Mouse (Mus musculus) erythroblast, embryonic 14.5 days (primary cell): ENCODE results near the gene Mslnl. TPM values are rescaled to one million over a fixed set of nuclear protein-coding genes. Genes with fewer than 3 reads are reported as not detected.

ENCODE experiments used
- H3K27me3 ChIP-seq: 2 replicates; pipeline ENCODE4 v1.6.1; 2012; ENCODE audit warnings: inconsistent platforms; ENCODE audit not compliant: control insufficient read depth
- H3K36me3 ChIP-seq: 2 replicates; pipeline ENCODE4 v1.6.1; 2012; ENCODE audit warnings: mild to moderate bottlenecking, inconsistent platforms; ENCODE audit not compliant: control insufficient read depth
- H3K4me1 ChIP-seq: 2 replicates; pipeline ENCODE4 v1.6.1; 2012; ENCODE audit warnings: inconsistent platforms; ENCODE audit not compliant: control insufficient read depth
- H3K4me3 ChIP-seq: replicated peaks from 2 replicates; pipeline ENCODE3; 2012; ENCODE audit warnings: moderate library complexity, mild to moderate bottlenecking, inconsistent platforms
- H3K9me3 ChIP-seq: 2 replicates; pipeline ENCODE4 v1.6.1; 2012; ENCODE audit warnings: low read length, inconsistent platforms, mixed read lengths; ENCODE audit not compliant: control insufficient read depth
- GATA1 ChIP-seq: IDR thresholded peaks from 2 replicates; pipeline ENCODE4 v1.6.1; 2012; ENCODE audit warnings: low read length, inconsistent platforms, mixed read lengths
- TAL1 ChIP-seq: IDR thresholded peaks from 3 replicates; pipeline ENCODE4 v1.6.1; 2012; ENCODE audit warnings: low read length, inconsistent platforms, mixed read lengths
- polyA plus RNA-seq: library from polyadenylated mRNA; stranded (reverse); fragments of >175 nt; gene quantifications from 2 replicates; pipeline ENCODE4 v1.2.3, GENCODE M21; 2012

The Mslnl gene
- not detected in 2 replicates for polyA plus RNA-seq

- H3K9me3 ChIP-seq, result no peaks in the 10 kb centered on the region
- no peaks in the 10 kb centered on the region for H3K27me3 ChIP-seq
- no peak for TF ChIP-seq TAL1
- TF ChIP-seq GATA1, result no peak
- no peak within 1 kb of the TSS for H3K4me3 ChIP-seq
- H3K4me1 ChIP-seq, result no peaks in the 10 kb centered on the region
- peaks cover 6% of the 10 kb centered on the region for H3K36me3 ChIP-seq
These were observed at the start of gene Mslnl for GRCm38 (mm10) chr17:25735745-25736144. Gene Mslnl (plus strand): TSS chr17:25736042.

- Histone ChIP-seq H3K4me1 (no peaks in the 10 kb centered on the region), H3K27me3 (peaks cover 9% of the 10 kb centered on the region), H3K4me3 (no peak overlapping the region), H3K36me3 (no peaks in the 10 kb centered on the region), H3K9me3 (no peaks in the 10 kb centered on the region)
- TF ChIP-seq GATA1 (no peak), TAL1 (no peak)
These were observed 49.5 kb upstream of the Mslnl start for GRCm38 (mm10) chr17:25686323-25686722.

- no peaks in the 10 kb centered on the region for H3K36me3 ChIP-seq
- no peaks in the 10 kb centered on the region for H3K9me3 ChIP-seq
- peaks cover 9% of the 10 kb centered on the region for H3K27me3 ChIP-seq
- TF ChIP-seq GATA1 (no peak), TAL1 (no peak)
- no peak overlapping the region for H3K4me3 ChIP-seq
- H3K4me1 ChIP-seq, result no peaks in the 10 kb centered on the region
These were observed 46.9 kb upstream of the Mslnl start for GRCm38 (mm10) chr17:25688922-25689321.

GRCm38 (mm10) chr17:25696263-25696662 is 39.6 kb upstream of the Mslnl start:
- Histone ChIP-seq H3K9me3 (peaks cover 2% of the 10 kb centered on the region; the same call in 1 of the 2 replicates), H3K4me1 (no peaks in the 10 kb centered on the region), H3K36me3 (no peaks in the 10 kb centered on the region), H3K27me3 (no peaks in the 10 kb centered on the region), H3K4me3 (no peak overlapping the region)
- no peak for TF ChIP-seq TAL1
- TF ChIP-seq GATA1, result no peak

GRCm38 (mm10) chr17:25698446-25698845 is 37.4 kb upstream of the Mslnl start:
- Histone ChIP-seq H3K4me3 (no peak overlapping the region), H3K9me3 (peaks cover 2% of the 10 kb centered on the region; the same call in 1 of the 2 replicates), H3K36me3 (no peaks in the 10 kb centered on the region), H3K4me1 (no peaks in the 10 kb centered on the region), H3K27me3 (no peaks in the 10 kb centered on the region)
- TF ChIP-seq TAL1 (no peak), GATA1 (no peak)

GRCm38 (mm10) chr17:25700863-25701496 is 34.9 kb upstream of the Mslnl start:
- no peaks in the 10 kb centered on the region for H3K4me1 ChIP-seq
- TF ChIP-seq GATA1 (no peak), TAL1 (no peak)
- H3K4me3 ChIP-seq, result no peak overlapping the region
- no peaks in the 10 kb centered on the region for H3K36me3 ChIP-seq
- peaks cover 2% of the 10 kb centered on the region; the same call in 1 of the 2 replicates for H3K9me3 ChIP-seq
- no peaks in the 10 kb centered on the region for H3K27me3 ChIP-seq

GRCm38 (mm10) chr17:25709994-25710393 is 25.8 kb upstream of the Mslnl start:
- TF ChIP-seq GATA1, result no peak
- no peak for TF ChIP-seq TAL1
- Histone ChIP-seq H3K27me3 (peaks cover 4% of the 10 kb centered on the region), H3K36me3 (no peaks in the 10 kb centered on the region), H3K9me3 (peaks cover 6% of the 10 kb centered on the region), H3K4me3 (no peak overlapping the region), H3K4me1 (no peaks in the 10 kb centered on the region; the same call in 1 of the 2 replicates)

- Histone ChIP-seq H3K4me1 (peaks cover 9% of the 10 kb centered on the region), H3K36me3 (no peaks in the 10 kb centered on the region), H3K4me3 (no peak overlapping the region), H3K9me3 (peaks cover 6% of the 10 kb centered on the region), H3K27me3 (peaks cover 10% of the 10 kb centered on the region)
- no peak for TF ChIP-seq TAL1
- TF ChIP-seq GATA1, result no peak
These were observed 24.7 kb upstream of the Mslnl start for GRCm38 (mm10) chr17:25711136-25711535.

- H3K4me3 ChIP-seq, result no peak overlapping the region
- no peaks in the 10 kb centered on the region for H3K9me3 ChIP-seq
- peaks cover 25% of the 10 kb centered on the region for H3K36me3 ChIP-seq
- TF ChIP-seq GATA1 (no peak), TAL1 (no peak)
- H3K27me3 ChIP-seq, result peaks cover 32% of the 10 kb centered on the region
- peaks cover 26% of the 10 kb centered on the region for H3K4me1 ChIP-seq
These were observed 20.2 kb upstream of the Mslnl start for GRCm38 (mm10) chr17:25715627-25716026.

- peaks cover 30% of the 10 kb centered on the region for H3K36me3 ChIP-seq
- H3K27me3 ChIP-seq, result peaks cover 32% of the 10 kb centered on the region
- H3K4me1 ChIP-seq, result peaks cover 26% of the 10 kb centered on the region
- H3K4me3 ChIP-seq, result no peak overlapping the region
- TF ChIP-seq TAL1 (no peak), GATA1 (no peak)
- no peaks in the 10 kb centered on the region for H3K9me3 ChIP-seq
These were observed 19.7 kb upstream of the Mslnl start for GRCm38 (mm10) chr17:25716130-25716529.
